Mouse (Mus musculus) right cerebral cortex, postnatal 4 days (tissue): ENCODE measurements around the gene Slc39a7.
A peak's percentile ranks its signal among the peaks of the same experiment; 100 is the strongest.

Experiments
- DNase-seq: peaks from one replicate; pipeline ENCODE4 v3.0.0-alpha.2; 2022

Gene Slc39a7

DNA sequence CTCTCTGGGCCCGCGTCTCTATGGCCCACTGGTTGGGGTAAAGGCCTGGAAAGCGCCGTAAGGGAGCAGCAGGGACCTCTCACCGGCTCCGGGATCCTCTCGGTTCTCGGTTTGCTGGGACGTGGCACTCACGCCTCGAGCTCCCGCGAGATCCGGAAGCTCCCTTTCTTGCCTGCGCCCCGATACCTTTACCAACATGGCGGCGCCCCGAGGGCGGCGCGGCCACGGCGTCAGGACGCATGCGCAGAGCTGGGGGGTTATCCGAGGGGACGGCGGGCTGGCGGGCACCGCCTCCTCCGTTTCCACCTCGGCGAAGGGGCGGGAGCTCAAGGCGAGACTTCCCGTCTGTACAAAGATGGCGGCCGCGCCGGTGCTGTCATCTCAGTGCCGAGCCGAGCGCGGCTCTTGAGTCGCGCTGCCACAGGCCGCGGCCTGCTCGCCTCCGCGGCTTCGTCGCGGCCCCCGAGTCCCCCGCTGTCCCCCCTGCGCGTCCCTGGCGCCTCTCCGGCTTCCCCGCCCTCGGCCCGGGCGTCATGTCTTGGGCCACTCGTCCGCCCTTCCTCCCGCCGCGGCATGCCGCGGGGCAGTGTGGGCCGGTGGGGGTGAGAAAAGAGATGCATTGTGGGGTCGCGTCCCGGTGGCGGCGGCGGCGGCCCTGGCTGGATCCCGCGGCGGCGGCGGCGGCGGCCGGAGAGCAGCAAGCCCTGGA, at the start of gene Slc39a7, which contains the start of gene Rxrb:
Gene Slc39a7 (minus strand): TSS at position 218 of the 709 bp plus-strand sequence.
Gene Rxrb (plus strand): TSS at position 348 of the 709 bp plus-strand sequence.
- peak; percentile 100 for DNase-seq

DNA sequence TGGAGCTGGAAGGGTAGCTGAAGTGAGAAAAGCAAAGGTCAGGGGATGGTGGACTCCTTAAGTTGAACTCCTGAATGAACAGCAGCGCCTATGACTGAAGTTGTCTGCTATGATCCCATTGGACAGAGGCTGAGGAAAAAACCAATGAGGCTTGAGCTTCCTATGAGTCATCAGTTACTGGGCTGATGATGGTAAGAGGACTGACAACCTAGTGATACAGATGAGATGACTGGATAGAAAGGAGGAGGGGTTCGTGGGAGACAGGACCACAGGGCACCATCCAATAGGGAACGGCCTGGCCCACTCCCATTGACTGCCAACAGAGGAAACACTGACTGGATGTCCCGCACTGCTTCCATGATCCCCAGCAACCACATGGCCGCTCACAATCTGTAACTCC, 48.1 kb upstream of the Slc39a7 start:
- no peak for DNase-seq

DNA sequence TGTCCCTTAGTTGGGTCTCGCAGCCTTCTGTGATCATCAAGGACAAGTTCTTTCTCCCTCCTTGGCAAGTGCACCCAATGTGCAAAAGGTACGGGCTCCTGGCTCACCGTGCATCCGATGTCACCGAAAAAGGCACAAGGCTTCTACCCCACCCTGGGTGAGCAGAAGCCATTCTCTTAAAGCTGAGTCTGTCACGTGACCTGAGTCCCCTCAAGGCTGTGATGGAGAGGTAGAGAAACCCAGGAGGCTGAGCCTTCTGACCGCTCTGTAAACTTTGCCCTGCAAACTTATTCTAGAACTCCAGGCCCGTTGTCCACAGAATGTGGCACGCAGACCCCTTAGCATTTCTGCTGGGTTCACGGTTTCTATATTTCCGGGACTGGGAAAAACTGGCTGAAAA, 47.5 kb upstream of the Slc39a7 start:
- no peak for DNase-seq

DNA sequence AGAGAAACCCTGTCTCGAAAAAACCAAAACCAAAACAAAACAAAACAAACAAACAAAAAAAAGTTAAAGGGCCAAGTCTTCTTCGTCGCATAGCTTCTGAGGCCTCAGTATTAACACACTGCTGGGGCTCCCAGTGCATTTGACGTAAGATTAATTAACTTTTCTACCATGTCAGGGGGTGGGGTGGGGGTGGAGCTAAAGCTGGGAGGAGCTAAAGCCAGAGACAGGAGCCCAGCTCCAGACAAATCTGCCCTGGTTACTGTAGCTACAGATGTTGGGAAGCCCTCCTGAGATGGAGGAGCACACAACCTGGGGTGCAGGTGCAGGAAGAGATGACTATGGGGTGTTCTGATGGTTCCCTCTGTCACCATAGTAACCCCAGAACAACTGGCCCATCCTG, 46.7 kb upstream of the Slc39a7 start:
- no peak for DNase-seq

DNA sequence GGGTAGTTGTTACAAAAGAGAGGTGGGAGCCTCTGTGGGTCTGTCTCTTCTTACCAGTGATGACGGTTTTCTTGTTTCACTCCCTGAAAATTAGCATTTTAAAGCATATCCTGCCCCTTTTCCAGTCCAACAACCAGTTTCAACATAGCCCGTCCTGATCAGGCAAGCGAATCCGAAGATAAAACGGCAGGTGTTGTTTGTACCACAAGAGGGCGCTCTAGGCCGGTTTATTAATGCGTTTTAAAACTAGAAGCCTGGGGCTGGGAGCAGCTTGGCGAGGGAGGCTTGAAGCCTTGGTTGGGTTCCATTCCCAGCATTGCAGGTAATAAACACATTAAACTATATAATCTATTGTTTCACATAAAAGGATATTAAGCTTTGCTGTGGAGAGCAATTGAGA, 46.1 kb upstream of the Slc39a7 start:
- DNase-seq: peak; percentile 79

DNA sequence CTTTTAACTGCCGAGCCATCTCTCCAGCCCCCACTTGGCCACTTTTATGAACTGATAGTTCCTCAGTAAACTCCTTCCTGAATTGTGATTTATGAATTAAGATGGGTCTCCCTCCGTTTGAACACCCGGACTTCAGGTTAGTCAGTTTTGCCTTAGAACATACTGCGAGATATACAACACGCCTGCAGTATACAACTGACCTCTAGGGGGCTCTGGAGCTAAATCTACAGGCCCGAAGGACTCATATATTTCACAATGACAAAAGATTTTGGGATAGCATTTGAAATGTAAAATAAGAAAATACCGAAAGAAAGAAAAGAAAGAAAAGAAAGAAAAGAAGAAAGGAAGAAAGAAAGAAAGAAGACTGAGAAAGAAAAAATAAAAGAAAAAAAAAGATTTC, 43.8 kb upstream of the Slc39a7 start:
- DNase-seq: peak; percentile 86

DNA sequence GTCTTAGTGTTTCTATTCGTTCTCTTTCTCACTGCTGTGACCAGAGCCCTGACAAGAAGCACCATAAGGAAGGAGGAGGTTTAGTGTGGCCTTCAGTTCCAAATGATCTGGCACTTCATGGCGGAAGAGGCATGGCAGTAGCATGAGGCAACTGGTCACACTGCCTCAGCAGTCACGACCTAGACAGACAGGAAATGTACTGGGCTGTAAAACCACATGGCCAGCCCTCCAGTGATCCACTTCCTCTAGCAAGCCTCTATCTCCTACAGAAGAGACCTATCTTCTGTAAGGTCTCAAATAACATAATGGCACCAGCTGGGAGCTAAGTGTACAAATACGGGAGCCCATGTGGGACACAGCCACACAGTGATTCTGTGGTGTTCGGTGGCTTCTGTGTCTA, 40.6 kb upstream of the Slc39a7 start:
- DNase-seq: no peak

DNA sequence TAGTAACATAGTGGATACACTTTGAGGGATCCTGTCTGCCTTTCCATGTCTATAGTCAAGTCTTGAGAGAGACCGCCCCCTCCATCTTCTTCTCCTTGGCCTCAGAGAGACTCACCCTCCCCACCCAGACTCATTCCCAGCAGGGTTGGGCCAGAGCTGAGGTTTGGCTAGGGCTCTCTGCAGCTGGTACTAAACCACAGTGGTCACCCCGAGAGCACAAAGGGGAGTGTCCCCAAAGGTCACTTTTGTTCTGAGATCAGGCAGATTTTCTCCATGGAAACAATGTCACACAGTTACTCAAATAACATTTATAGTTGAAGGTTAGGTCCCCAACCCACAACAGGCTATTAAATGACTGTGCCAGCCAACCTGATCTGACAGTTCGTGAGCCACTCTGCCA, 37.4 kb upstream of the Slc39a7 start:
- no peak for DNase-seq

DNA sequence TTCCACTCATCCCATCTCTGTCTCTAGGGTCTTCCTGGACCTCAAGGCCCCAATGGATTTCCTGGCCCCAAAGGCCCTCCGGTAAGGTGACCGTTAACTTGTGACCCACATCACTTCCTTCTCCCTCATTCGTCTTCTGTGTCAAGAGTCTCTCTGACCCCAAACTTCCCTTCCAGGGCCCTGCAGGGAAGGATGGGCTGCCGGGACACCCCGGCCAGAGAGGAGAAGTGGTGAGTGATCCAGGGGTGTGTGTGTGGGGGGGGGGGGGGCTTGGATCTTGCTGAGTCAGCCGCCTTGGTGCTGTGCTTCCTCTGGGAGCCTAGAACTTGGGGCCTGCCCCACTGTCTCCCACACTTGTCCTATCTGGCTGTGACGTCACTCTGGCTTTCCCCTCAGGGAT, 25.7 kb upstream of the Slc39a7 start:
- no peak for DNase-seq

DNA sequence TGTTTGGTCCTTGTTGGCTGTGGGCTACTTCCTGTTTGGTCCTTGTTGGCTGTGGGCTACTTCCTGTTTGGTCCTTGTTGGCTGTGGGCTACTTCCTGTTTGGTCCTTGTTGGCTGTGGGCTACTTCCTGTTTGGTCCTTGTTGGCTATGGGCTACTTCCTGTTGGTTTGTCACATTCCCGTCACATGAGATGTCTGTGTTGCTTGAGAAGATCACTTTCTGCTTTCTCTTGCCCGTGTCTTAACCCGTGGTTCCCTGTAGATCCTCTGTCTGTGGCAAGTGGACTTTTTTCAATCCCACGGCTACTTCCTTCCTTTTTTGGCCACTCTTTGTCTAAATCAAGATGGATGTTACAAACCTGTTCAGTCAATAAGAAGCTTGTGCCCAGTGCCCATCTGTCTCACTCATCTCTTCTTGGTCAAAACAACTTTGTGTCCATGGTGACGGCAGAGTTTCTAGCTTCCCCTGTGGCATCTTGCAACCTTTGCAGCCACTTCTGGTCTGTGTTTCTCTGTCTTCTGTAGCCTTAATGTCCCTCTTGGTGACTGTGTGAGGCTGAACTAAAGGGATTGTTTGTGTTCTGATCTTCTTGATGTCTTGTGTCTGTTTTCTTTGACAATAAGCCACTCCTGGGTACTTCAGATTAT, 16.0 kb upstream of the Slc39a7 start:
- no peak for DNase-seq

DNA sequence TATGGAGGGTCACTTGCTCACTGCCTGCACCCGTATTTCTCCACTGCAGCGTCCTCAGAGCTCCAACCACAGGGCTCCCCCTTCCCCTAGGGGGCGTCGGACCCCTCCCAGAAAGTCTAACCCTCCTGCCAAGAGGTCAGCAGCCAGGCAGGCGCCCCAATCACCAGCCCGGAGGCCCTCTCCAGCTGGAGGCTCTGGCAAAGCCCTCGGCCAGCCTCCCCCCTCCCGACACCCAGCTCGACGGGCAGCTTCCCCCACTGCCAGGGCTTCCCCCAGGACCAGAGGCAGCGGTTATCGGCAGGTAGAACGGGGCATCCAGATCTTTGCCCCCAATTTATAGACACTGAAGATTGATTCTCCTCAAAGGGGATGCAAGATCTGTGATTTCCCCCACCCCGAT, 14.5 kb upstream of the Slc39a7 start:
- no peak for DNase-seq

DNA sequence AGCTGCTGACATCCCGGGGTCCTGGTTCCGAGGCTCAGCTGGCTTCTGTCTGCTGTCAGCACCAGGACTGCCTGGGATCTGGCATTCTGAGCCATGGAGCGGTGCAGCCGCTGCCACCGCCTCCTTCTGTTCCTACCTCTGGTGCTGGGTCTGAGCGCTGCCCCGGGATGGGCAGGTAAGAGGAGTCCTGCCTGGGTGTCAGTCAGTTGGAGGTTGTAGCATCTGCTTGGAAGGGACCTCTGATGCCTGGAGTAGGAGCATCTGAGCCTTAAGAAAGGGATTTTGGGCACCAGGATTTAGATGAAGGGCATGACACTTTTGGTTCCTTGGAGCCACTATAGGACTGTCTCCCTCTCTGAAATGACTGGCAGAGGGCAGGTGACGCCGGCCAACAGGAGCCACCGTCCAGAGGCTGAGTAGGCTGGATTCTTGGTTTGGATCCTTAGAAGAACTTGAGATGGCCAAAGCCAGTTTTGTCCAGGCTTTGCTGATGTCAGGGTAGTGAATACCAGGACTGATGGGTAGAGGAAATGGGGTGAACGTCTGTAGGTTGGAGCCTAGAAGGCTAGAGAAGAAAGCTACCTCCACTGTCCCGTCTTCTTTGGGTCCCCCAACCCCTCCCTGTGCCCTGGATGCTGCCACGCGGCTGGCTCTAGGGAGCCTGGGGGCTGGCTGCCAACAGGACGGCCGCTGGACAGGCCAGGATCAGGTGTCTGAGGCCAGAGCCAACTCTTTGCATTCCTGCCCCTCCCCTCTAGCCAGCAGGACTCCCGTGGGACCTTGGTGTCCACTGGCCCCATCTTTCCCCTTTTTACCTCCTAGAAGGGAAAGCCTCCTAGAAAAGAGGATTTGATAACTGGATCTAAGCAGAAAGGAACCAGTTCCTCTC, 8.3 kb upstream of the Slc39a7 start:
- DNase-seq: peak; percentile 29

DNA sequence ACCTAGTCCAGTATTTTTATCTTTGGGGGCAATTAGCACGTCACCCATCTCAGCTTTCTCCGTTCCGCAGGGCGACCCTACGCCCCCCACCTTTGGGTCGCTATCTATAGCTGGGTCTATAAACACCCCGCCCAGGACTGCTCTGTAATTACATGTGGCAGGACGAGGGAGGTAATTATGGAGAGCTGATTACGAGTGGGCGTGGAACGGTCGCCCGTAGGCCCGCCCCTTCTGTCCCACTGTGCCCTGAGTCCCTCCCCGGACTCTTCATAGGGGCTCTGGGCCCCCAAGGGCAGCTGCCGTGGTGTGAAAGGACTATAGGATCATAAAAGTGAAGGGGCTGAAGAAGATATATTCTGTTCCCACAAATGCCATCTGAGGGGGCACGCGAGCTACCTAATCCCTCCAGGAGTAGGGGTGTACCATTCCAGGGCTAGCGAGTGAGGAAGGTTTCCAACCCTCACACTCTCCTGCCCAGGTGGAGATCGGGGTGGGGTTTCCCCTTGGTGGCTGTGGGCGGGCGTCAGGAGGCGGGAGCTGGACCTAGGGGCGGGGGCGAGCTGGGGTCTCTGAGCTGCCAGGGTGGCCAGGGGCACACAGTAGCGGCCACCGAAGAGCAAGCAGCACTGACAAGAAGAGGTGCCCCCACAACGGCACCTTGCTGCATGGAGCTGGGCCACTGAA, 7.5 kb upstream of the Slc39a7 start, which contains the start of gene Col11a2:
Gene Col11a2 (plus strand): TSS at position 560 of the 684 bp plus-strand sequence.
- no peak for DNase-seq

DNA sequence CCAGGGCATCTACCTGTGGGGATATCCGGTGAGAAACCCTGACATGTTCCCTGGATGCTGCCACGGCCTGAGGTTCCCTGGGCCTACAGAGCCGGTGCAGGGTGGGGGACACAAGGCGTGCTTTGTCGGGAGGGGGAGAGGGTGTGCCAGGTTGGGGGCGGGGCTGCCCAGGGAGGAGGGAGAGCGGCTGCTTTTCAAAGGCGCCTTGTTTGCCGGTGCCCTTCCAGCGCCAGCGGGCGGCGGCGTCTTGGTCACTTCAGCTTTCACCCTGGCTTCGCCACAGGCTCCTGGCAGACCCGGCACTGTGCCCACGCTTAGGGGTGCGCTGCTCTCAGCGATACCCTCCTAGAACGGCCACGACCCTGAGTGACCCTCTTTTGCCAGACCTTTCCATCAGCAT, 7.0 kb upstream of the Slc39a7 start:
- peak; percentile 73 for DNase-seq

DNA sequence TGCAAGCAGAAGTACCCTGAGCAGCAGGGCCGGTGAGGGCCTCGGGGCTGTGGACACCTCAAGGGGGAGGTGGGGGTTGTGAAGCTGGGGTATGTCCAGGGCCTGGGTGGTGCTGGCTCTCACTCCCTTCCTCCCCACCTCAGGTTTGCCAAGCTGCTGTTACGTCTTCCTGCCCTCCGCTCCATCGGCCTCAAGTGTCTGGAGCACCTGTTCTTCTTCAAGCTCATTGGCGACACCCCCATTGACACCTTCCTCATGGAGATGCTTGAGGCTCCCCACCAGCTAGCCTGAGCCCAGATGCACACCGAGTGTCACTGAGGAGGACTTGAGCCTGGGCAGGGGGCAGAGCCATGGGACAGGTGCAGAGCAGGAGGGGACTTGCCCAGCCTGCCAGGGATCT, 5.8 kb upstream of the Slc39a7 start:
- no peak for DNase-seq

DNA sequence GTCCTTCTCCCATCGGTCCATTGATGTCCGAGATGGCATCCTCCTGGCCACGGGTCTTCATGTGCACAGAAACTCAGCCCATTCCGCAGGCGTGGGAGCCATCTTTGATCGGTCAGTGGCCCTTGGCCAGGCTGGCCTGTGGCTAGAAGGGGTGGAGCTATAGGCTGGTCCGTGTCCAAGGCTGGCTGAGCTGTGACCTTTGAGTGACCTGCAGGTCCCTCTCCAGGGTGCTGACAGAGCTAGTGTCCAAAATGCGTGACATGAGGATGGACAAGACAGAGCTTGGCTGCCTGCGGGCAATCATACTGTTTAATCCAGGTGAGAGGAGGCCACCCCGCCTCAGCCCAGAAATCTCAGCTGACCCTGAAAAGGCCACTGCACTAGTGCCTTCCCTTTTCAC, 5.2 kb upstream of the Slc39a7 start:
- DNase-seq: no peak

DNA sequence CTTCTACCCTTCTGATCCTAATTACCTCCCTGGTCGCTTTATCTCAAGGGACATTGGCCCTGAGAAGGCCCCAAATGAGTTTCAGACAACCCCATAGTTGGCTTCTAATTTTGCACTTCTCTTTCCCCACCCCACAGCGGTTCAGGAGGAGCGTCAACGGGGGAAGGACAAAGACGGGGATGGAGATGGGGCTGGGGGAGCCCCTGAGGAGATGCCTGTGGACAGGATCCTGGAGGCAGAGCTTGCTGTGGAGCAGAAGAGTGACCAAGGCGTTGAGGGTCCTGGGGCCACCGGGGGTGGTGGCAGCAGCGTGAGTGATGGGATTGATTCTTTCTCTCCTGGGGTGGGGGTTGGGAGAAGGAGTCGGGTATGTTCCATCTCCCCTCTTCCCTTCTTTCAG, 4.0 kb upstream of the Slc39a7 start:
- DNase-seq: no peak

DNA sequence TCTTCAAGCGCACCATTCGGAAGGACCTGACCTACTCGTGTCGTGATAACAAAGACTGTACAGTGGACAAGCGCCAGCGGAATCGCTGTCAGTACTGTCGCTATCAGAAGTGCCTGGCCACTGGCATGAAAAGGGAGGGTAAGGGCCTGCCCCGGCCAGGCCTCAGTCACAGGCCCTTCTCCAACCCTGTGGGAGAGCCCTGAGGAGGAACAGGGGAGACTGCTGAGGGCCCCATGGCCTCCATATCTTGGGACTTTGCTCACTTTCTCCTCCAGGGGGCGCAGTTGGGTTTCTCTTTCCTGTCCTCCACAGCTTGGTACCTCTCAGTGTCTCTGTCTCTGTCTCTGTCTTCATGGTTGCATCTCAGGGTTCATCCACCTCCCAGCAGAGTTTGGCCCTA, 2.6 kb upstream of the Slc39a7 start:
- peak; percentile 73 for DNase-seq

DNA sequence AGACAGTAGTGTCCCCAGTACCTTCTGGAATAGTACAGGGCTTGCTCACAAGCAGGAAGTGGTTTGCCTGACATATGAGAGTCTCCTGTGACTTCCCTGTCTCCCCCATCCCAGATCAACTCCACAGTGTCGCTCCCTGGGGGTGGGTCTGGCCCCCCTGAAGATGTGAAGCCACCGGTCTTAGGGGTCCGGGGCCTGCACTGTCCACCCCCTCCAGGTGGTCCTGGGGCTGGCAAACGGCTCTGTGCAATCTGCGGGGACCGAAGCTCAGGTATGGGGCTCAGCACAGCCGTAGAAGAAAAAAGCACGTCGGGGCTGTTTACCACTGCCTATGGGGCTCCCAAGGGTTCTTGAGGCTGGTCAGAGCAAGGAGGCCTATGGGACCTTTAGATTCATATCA, 2.0 kb upstream of the Slc39a7 start:
- DNase-seq: peak; percentile 34

DNA sequence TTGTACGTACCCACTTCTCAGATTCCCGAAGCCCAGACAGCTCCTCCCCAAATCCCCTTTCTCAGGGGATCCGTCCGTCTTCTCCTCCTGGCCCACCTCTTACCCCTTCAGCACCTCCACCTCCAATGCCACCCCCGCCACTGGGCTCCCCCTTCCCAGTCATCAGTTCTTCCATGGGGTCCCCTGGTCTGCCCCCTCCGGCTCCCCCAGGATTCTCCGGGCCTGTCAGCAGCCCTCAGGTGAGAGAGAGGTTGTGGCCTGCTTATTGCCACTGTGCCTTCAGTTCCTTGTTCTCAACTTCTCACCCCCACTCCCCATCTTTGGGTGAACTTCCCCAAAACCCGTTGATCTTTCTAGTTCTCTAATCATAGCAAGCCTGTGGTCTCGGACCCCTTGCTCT, 1.3 kb upstream of the Slc39a7 start:
- peak; percentile 34 for DNase-seq

DNA sequence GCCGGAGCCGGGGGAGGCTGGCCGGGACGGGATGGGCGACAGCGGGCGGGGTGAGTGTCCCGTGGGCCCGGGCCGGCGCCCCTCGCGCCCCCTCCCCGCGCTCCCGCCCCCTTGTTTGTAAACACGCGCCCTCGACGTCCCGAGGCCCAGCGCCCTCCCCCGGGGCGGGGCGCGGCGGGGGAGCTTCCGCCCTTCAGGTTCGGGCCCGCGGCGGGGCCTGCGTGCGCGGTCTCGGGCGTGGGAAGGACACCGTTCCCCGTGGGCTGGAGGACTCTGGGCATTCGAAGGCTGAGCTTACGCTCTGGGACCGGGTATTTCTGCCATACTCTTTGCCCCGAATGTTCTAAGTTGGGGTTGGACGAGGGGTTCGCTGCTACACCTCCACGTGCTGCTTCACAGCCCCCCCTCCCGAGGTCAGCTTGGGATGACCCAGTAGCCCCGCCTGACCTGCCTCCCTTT, 721 bp upstream of the Slc39a7 start:
- no peak for DNase-seq

DNA sequence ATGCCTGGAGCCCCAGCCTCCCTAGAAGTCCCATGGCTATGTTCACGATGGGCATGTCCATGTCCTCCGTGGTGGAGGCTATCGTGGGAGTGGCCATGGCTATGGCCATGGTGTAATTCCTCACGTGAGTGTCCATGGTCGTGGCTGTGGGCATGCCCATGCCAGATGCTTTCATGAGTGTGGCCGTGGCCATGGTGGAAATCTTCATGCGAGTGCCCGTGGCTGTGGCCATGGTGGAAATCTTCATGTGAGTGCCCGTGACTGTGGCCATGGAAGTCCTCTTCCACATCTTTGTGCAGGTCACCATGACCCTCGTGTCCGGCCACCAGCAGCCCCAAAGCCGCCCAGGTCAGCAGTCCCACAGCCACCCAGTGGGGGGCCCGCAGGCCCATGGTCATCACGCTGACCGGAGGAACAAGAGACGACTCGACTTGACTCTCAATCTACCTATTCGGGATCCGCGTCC, 588 bp downstream of the Slc39a7 start:
- DNase-seq: no peak
